Mouse (Mus musculus) embryonic fibroblast, embryonic 13.5 days (primary cell): ENCODE data around the gene Map4k1.

Source experiments
- CTCF ChIP-seq: IDR thresholded peaks from 2 replicates; pipeline ENCODE4 v1.5.1; 2011; ENCODE audit warnings: mild to moderate bottlenecking, control low read depth, low read length, moderate library complexity, borderline replicate concordance; ENCODE audit not compliant: insufficient read depth
- POLR2A ChIP-seq: IDR thresholded peaks from 2 replicates; pipeline ENCODE4 v1.6.1; 2011; ENCODE audit warnings: low read depth, mild to moderate bottlenecking, control low read depth, low read length, moderate library complexity

DNA sequence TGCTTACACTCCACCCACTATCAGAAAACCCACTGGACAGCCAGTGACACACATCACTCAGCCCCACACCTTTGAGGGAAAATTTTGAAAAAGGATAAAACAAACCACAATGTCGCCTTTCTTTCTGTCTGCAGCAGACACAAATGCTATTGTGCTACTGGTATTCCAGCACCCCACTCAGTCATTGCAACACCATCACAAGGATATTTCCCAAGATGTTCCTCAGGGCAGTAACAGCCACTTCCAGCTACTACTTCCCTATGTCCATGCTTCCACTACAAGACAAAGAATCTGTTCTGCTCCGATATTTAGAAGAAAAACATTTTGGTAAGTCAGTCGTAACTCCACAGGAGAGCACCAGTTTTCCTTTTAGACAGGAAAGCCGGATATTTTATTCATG is 27.1 kb upstream of the Map4k1 start:
- TF ChIP-seq CTCF, result no peak
- no peak for TF ChIP-seq POLR2A
